Mouse (Mus musculus): Measurements from ENCODE around the gene Gm21820.
"Not testable (repeated sequence)": the region's sequence is repeated elsewhere in the genome, so short reads cannot be mapped to it uniquely, and the experiment has no call there.

The Gm21820 gene

GRCm38 (mm10) chrY:5249341-5249740 lies at the start of gene Gm21820:
Gene Gm21820, minus strand, starts transcription at chrY:5249441.
- in situ Hi-C loops (cut with MboI, MseI) = not testable (repeated sequence)
